Mouse (Mus musculus) liver, embryonic 16.5 days (tissue): ENCODE data around the gene Trip6. TPM values are rescaled to one million over a fixed set of nuclear protein-coding genes. Genes with fewer than 3 reads are reported as not detected.

Source experiments
- ATAC-seq: fragments of 200-750 bp; cut with Nextera tagmentation; 2 replicates; pipeline ENCODE4 v1.8.0; 2017; ENCODE audit warnings: low read depth, mild to moderate bottlenecking, moderate number of reproducible peaks, moderate library complexity
- H3K27ac ChIP-seq: fragments of 300-500 bp; sonication (generic); 2 replicates; pipeline ENCODE4 v1.5.1; 2014; ENCODE audit warnings: mild to moderate bottlenecking, low read length
- H3K27me3 ChIP-seq: fragments of 300-500 bp; sonication (generic); 2 replicates; pipeline ENCODE4 v1.6.1; 2014; ENCODE audit warnings: low read depth, low read length, mixed read lengths; ENCODE audit not compliant: control insufficient read depth, insufficient read depth
- H3K36me3 ChIP-seq: fragments of 300-500 bp; sonication (generic); 2 replicates; pipeline ENCODE4 v1.6.1; 2014; ENCODE audit warnings: mild to moderate bottlenecking; ENCODE audit not compliant: control insufficient read depth, insufficient read depth
- H3K4me1 ChIP-seq: fragments of 300-500 bp; sonication (generic); 2 replicates; pipeline ENCODE4 v1.6.1; 2014; ENCODE audit warnings: low read depth, low read length, mixed read lengths; ENCODE audit not compliant: control insufficient read depth
- H3K4me2 ChIP-seq: fragments of 300-500 bp; sonication (generic); 2 replicates; pipeline ENCODE4 v1.6.1; 2014; ENCODE audit warnings: low read depth, low read length, mixed read lengths
- H3K4me3 ChIP-seq: fragments of 300-500 bp; sonication (generic); 2 replicates; pipeline ENCODE4 v1.5.1; 2014; ENCODE audit warnings: low read depth, mild to moderate bottlenecking, low read length
- H3K9ac ChIP-seq: fragments of 300-500 bp; sonication (generic); 2 replicates; pipeline ENCODE4 v1.6.1; 2014; ENCODE audit warnings: low read depth, low read length
- H3K9me3 ChIP-seq: fragments of 300-500 bp; sonication (generic); replicated peaks from 2 replicates; pipeline ENCODE4 v1.6.1; 2016; ENCODE audit warnings: low read length; ENCODE audit not compliant: control insufficient read depth
- WGBS: fragments of 180-500 bp; shearing (Covaris S2); extraction: QIAGEN DNeasy Blood & Tissue Kit; methylation state at CpG from one replicate; pipeline ENCODE4 v1.1.7; 2014; ENCODE audit not compliant: insufficient replicate concordance; 5-methylcytosine and 5-hydroxymethylcytosine counted together
- polyA plus RNA-seq: library from polyadenylated mRNA; unstranded; fragments of >200 nt; fragmentation: Nextera tagmentation; extraction: Ambion mirVana; gene quantifications from 2 replicates; pipeline ENCODE4 v1.2.1, GENCODE M21; 2015

Gene Trip6
- polyA plus RNA-seq, 1 experiment from 2014 or later: 9.6 TPM

GRCm38 (mm10) chr5:137333512-137334174, 19.4 kb upstream of the Trip6 start, which contains the start of gene Slc12a9:
Gene Slc12a9 (minus strand): TSS chr5:137333597.
- Histone ChIP-seq H3K9me3 (no peaks in the 10 kb centered on the region), H3K27ac (no peak within 1 kb of the TSS), H3K36me3 (no peaks in the 10 kb centered on the region), H3K27me3 (no peaks in the 10 kb centered on the region), H3K9ac (peak within 1 kb of the TSS; percentile 65), H3K4me1 (peaks cover 18% of the 10 kb centered on the region), H3K4me3 (peak within 1 kb of the TSS; percentile 70), H3K4me2 (peak within 1 kb of the TSS; percentile 94)
- ATAC-seq: peak; percentile 85
- WGBS: under 1% methylated on average over 43 of the region's 44 CpGs

GRCm38 (mm10) chr5:137332857-137333511, 18.8 kb upstream of the Trip6 start:
- ATAC-seq: no peak
- WGBS: 13% methylated on average over 15 of the region's 15 CpGs
- peak overlapping the region; percentile 65 for H3K9ac ChIP-seq
- H3K36me3 ChIP-seq: no peaks in the 10 kb centered on the region
- peak overlapping the region; percentile 94 for H3K4me2 ChIP-seq
- peak overlapping the region; percentile 70 for H3K4me3 ChIP-seq
- no peaks in the 10 kb centered on the region for H3K9me3 ChIP-seq
- H3K4me1 ChIP-seq: peaks cover 18% of the 10 kb centered on the region
- H3K27ac ChIP-seq: no peak overlapping the region
- H3K27me3 ChIP-seq: no peaks in the 10 kb centered on the region

GRCm38 (mm10) chr5:137330910-137331309, 16.7 kb upstream of the Trip6 start:
- Histone ChIP-seq H3K36me3 (no peaks in the 10 kb centered on the region), H3K9me3 (no peaks in the 10 kb centered on the region), H3K4me1 (peaks cover 15% of the 10 kb centered on the region), H3K4me2 (no peak overlapping the region), H3K27me3 (no peaks in the 10 kb centered on the region), H3K4me3 (no peak overlapping the region), H3K9ac (no peak overlapping the region), H3K27ac (no peak overlapping the region)
- 62% methylated on average over 7 of the region's 7 CpGs for WGBS
- ATAC-seq: no peak

- no peak overlapping the region for H3K4me3 ChIP-seq
- H3K4me2 ChIP-seq: no peak overlapping the region
- 69% methylated on average over 3 of the region's 3 CpGs for WGBS
- H3K27me3 ChIP-seq: no peaks in the 10 kb centered on the region
- no peak overlapping the region for H3K9ac ChIP-seq
- H3K27ac ChIP-seq: no peak overlapping the region
- ATAC-seq: no peak; the same call in 1 of the 2 replicates
- no peaks in the 10 kb centered on the region for H3K36me3 ChIP-seq
- no peaks in the 10 kb centered on the region for H3K9me3 ChIP-seq
- peaks cover 8% of the 10 kb centered on the region; the same call in 1 of the 2 replicates for H3K4me1 ChIP-seq
Observed at GRCm38 (mm10) chr5:137320996-137321395, 6.8 kb upstream of the Trip6 start.

GRCm38 (mm10) chr5:137318570-137318969, 4.4 kb upstream of the Trip6 start:
- no peaks in the 10 kb centered on the region for H3K27me3 ChIP-seq
- H3K4me1 ChIP-seq: peaks cover 15% of the 10 kb centered on the region
- H3K36me3 ChIP-seq: no peaks in the 10 kb centered on the region
- no peak for ATAC-seq
- H3K4me3 ChIP-seq: no peak overlapping the region
- no peaks in the 10 kb centered on the region for H3K9me3 ChIP-seq
- no peak overlapping the region for H3K4me2 ChIP-seq
- WGBS: 54% methylated on average over 1 of the region's 1 CpGs
- no peak overlapping the region for H3K27ac ChIP-seq
- no peak overlapping the region for H3K9ac ChIP-seq

GRCm38 (mm10) chr5:137317361-137317760, 3.2 kb upstream of the Trip6 start:
- Histone ChIP-seq H3K36me3 (no peaks in the 10 kb centered on the region), H3K4me2 (no peak overlapping the region), H3K27ac (no peak overlapping the region), H3K27me3 (no peaks in the 10 kb centered on the region), H3K9me3 (no peaks in the 10 kb centered on the region), H3K4me3 (no peak overlapping the region), H3K9ac (no peak overlapping the region), H3K4me1 (peaks cover 22% of the 10 kb centered on the region)
- WGBS: 35% methylated on average over 8 of the region's 8 CpGs
- ATAC-seq: no peak

- 48% methylated on average over 30 of the region's 30 CpGs for WGBS
Observed at GRCm38 (mm10) chr5:137315084-137315903, 1.1 kb upstream of the Trip6 start.

GRCm38 (mm10) chr5:137313466-137314192, 575 bp downstream of the Trip6 start:
- Histone ChIP-seq H3K9ac (peak overlapping the region; percentile 63), H3K4me1 (peaks cover 22% of the 10 kb centered on the region), H3K36me3 (peaks cover 8% of the 10 kb centered on the region), H3K4me3 (peak overlapping the region; percentile 60), H3K27me3 (no peaks in the 10 kb centered on the region), H3K27ac (peak overlapping the region; percentile 24; the same call in 1 of the 2 replicates), H3K9me3 (no peaks in the 10 kb centered on the region), H3K4me2 (peak overlapping the region; percentile 73)
- WGBS: 5% methylated on average over 22 of the region's 22 CpGs
- peak; percentile 35; the same call in 1 of the 2 replicates for ATAC-seq

More at GRCm38 (mm10) chr5:137315084-137315903, 1.1 kb upstream of the Trip6 start:
- Histone ChIP-seq H3K4me1 (peaks cover 22% of the 10 kb centered on the region), H3K4me3 (no peak overlapping the region), H3K9me3 (no peaks in the 10 kb centered on the region), H3K4me2 (no peak overlapping the region), H3K9ac (no peak overlapping the region), H3K27ac (no peak overlapping the region), H3K36me3 (no peaks in the 10 kb centered on the region), H3K27me3 (no peaks in the 10 kb centered on the region)
- ATAC-seq: no peak
